Mouse (Mus musculus): Measurements from ENCODE around the gene Dync1li1.

Gene Dync1li1

GRCm38 (mm10) chr9:114758272-114758671, 69.7 kb downstream of the Dync1li1 start:
- Histone ChIP-seq H3K27me3 (ENCODE audit: control insufficient read depth, insufficient read depth, low read length, poor library complexity, severe bottlenecking) (no peaks in the 10 kb centered on the region), H3K36me3 (ENCODE audit: control insufficient read depth, insufficient read depth, low read length, poor library complexity, severe bottlenecking) (peaks cover 16% of the 10 kb centered on the region)
- peak; percentile 51 for DNase-seq (ENCODE audit: low read depth, low spot score)

- H3K36me3 ChIP-seq (ENCODE audit: control insufficient read depth, insufficient read depth, low read length, poor library complexity, severe bottlenecking) = peaks cover 16% of the 10 kb centered on the region
- DNase-seq (ENCODE audit: low read depth, low spot score) = peak; percentile 46
- no peaks in the 10 kb centered on the region for H3K27me3 ChIP-seq (ENCODE audit: control insufficient read depth, insufficient read depth, low read length, poor library complexity, severe bottlenecking)
Observed at GRCm38 (mm10) chr9:114758801-114759200, 70.2 kb downstream of the Dync1li1 start.

- DNase-seq (ENCODE audit: low read depth, low spot score) = no peak
- H3K36me3 ChIP-seq (ENCODE audit: control insufficient read depth, insufficient read depth, low read length, poor library complexity, severe bottlenecking) = peaks cover 16% of the 10 kb centered on the region
Observed at GRCm38 (mm10) chr9:114759886-114760285, 71.3 kb downstream of the Dync1li1 start.

GRCm38 (mm10) chr9:114760353-114760752, 71.8 kb downstream of the Dync1li1 start:
- no peaks in the 10 kb centered on the region for H3K27me3 ChIP-seq (ENCODE audit: control insufficient read depth, insufficient read depth, low read length, poor library complexity, severe bottlenecking)
- peak; percentile 51 for DNase-seq (ENCODE audit: low read depth, low spot score)
- peaks cover 16% of the 10 kb centered on the region for H3K36me3 ChIP-seq (ENCODE audit: control insufficient read depth, insufficient read depth, low read length, poor library complexity, severe bottlenecking)

More at GRCm38 (mm10) chr9:114759886-114760285, 71.3 kb downstream of the Dync1li1 start:
- H3K27me3 ChIP-seq (ENCODE audit: control insufficient read depth, insufficient read depth, low read length, poor library complexity, severe bottlenecking) = no peaks in the 10 kb centered on the region

GRCm38 (mm10) chr9:114761848-114762247, 73.3 kb downstream of the Dync1li1 start:
- Histone ChIP-seq H3K36me3 (ENCODE audit: control insufficient read depth, insufficient read depth, low read length, poor library complexity, severe bottlenecking) (peaks cover 14% of the 10 kb centered on the region), H3K27me3 (ENCODE audit: control insufficient read depth, insufficient read depth, low read length, poor library complexity, severe bottlenecking) (no peaks in the 10 kb centered on the region)
- DNase-seq (ENCODE audit: low read depth, low spot score) = no peak

GRCm38 (mm10) chr9:114763341-114763740, 74.8 kb downstream of the Dync1li1 start:
- Histone ChIP-seq H3K36me3 (ENCODE audit: control insufficient read depth, insufficient read depth, low read length, poor library complexity, severe bottlenecking) (peaks cover 10% of the 10 kb centered on the region), H3K27me3 (ENCODE audit: control insufficient read depth, insufficient read depth, low read length, poor library complexity, severe bottlenecking) (no peaks in the 10 kb centered on the region)
- DNase-seq (ENCODE audit: low read depth, low spot score) = peak; percentile 65

- Histone ChIP-seq H3K36me3 (ENCODE audit: control insufficient read depth, insufficient read depth, low read length, poor library complexity, severe bottlenecking) (peaks cover 4% of the 10 kb centered on the region), H3K27me3 (ENCODE audit: control insufficient read depth, insufficient read depth, low read length, poor library complexity, severe bottlenecking) (no peaks in the 10 kb centered on the region)
- DNase-seq (ENCODE audit: low read depth, low spot score) = no peak
Observed at GRCm38 (mm10) chr9:114767030-114767429, 78.4 kb downstream of the Dync1li1 start.

GRCm38 (mm10) chr9:114767507-114767906, 78.9 kb downstream of the Dync1li1 start:
- no peak for DNase-seq (ENCODE audit: low read depth, low spot score)
- Histone ChIP-seq H3K27me3 (ENCODE audit: control insufficient read depth, insufficient read depth, low read length, poor library complexity, severe bottlenecking) (no peaks in the 10 kb centered on the region), H3K36me3 (ENCODE audit: control insufficient read depth, insufficient read depth, low read length, poor library complexity, severe bottlenecking) (peaks cover 9% of the 10 kb centered on the region)

GRCm38 (mm10) chr9:114768066-114768465, 79.5 kb downstream of the Dync1li1 start:
- H3K27me3 ChIP-seq (ENCODE audit: control insufficient read depth, insufficient read depth, low read length, poor library complexity, severe bottlenecking) = no peaks in the 10 kb centered on the region
- H3K36me3 ChIP-seq (ENCODE audit: control insufficient read depth, insufficient read depth, low read length, poor library complexity, severe bottlenecking) = peaks cover 7% of the 10 kb centered on the region
- DNase-seq (ENCODE audit: low read depth, low spot score) = no peak

- H3K27me3 ChIP-seq (ENCODE audit: control insufficient read depth, insufficient read depth, low read length, poor library complexity, severe bottlenecking) = no peaks in the 10 kb centered on the region
- peaks cover 7% of the 10 kb centered on the region for H3K36me3 ChIP-seq (ENCODE audit: control insufficient read depth, insufficient read depth, low read length, poor library complexity, severe bottlenecking)
- DNase-seq (ENCODE audit: low read depth, low spot score) = peak; percentile 34
Observed at GRCm38 (mm10) chr9:114770224-114770623, 81.6 kb downstream of the Dync1li1 start.

GRCm38 (mm10) chr9:114771565-114771964, 83.0 kb downstream of the Dync1li1 start:
- H3K27me3 ChIP-seq (ENCODE audit: control insufficient read depth, insufficient read depth, low read length, poor library complexity, severe bottlenecking) = no peaks in the 10 kb centered on the region
- no peak for DNase-seq (ENCODE audit: low read depth, low spot score)
- peaks cover 7% of the 10 kb centered on the region for H3K36me3 ChIP-seq (ENCODE audit: control insufficient read depth, insufficient read depth, low read length, poor library complexity, severe bottlenecking)
